ENCODE assay signal across 13 mouse cellular contexts in genomic region chr11:121047826-121048399, GRCm38 (mm10). TPM values are rescaled to one million over a fixed set of nuclear protein-coding genes. Genes with fewer than 3 reads are reported as not detected.
DNase-seq lines count a peak whose midpoint lies in the region; ATAC-seq and TF ChIP-seq lines count a peak whose summit lies in the region.
"Had no signal": no experiment of that assay in that cellular context is flagged by ENCODE, and none has a peak within 500 bp of the region (broad histone marks: within the 10 kb centered on the region; RNA-seq: fewer than 3 reads in every experiment).

No protein-coding gene starts in this region.

- H3K4me2 ChIP-seq in hindbrain, postnatal 0 days (ENCODE audit: low read depth, low read length): no peak overlapping the region
- H3K4me2 ChIP-seq: liver, embryonic 11.5 days; neural tube, embryonic 13.5 days; stomach, embryonic 15.5 days had no signal

- no peaks in the 10 kb centered on the region for H3K9me3 ChIP-seq in MEL (replicated peaks; ENCODE audit: insufficient read depth, low read length)
- H3K9me3 ChIP-seq in hindbrain, postnatal 0 days (ENCODE audit: low read length): no peaks in the 10 kb centered on the region
- H3K9me3 ChIP-seq: neural tube, embryonic 13.5 days; stomach, embryonic 15.5 days had no signal

- TF ChIP-seq EP300 in MEL (IDR thresholded peaks at IDR 0.05; ENCODE audit: low read depth in 1 of 2, low read length in 2 of 2): no peak

- WGBS in hindbrain, postnatal 0 days: 67% methylated on average over 2 of the region's 2 CpGs

- TF ChIP-seq RAD21 in MEL (IDR thresholded peaks at IDR 0.05; ENCODE audit: low read depth, low read length): peak; percentile 70

- no peaks in the 10 kb centered on the region for H3K79me2 ChIP-seq in MEL (ENCODE audit: control insufficient read depth, insufficient read depth, low read length, poor library complexity)

- no peak for TF ChIP-seq POLR2A in MEL (IDR thresholded peaks at IDR 0.05; ENCODE audit: control insufficient read depth in 1 of 2, insufficient read depth in 1 of 2, low read depth in 1 of 2, low read length in 2 of 2, poor library complexity in 1 of 2)

- peak; percentile 60 for DNase-seq in kidney, postnatal 10 days
- no peak for DNase-seq in kidney, adult 11 months
- DNase-seq in 416B (ENCODE audit: low read depth): peak; percentile 78
- peak; percentile 71 for DNase-seq in MEL (ENCODE audit: low read depth, low spot score)
- peak; percentile 67 for DNase-seq in hindbrain, postnatal 0 days (ENCODE audit: low spot score)
- no peak for DNase-seq in heart, adult 8-10 months (ENCODE audit: low spot score)
- DNase-seq in cerebellum, adult 9-10 months: no peak
- DNase-seq: adrenal gland, adult 8-10 months; heart, postnatal 14 days had no signal

- H3K36me3 ChIP-seq in MEL (ENCODE audit: control insufficient read depth in 1 of 2, insufficient read depth in 2 of 2, low read length in 2 of 2): no peaks in the 10 kb centered on the region
- H3K36me3 ChIP-seq in hindbrain, postnatal 0 days (ENCODE audit: insufficient read depth, low read length): no peaks in the 10 kb centered on the region
- H3K36me3 ChIP-seq: neural tube, embryonic 13.5 days; stomach, embryonic 15.5 days had no signal

- H3K4me3 ChIP-seq in MEL (ENCODE audit: control insufficient read depth in 1 of 2, insufficient read depth in 1 of 2, low read depth in 2 of 2, low read length in 2 of 2): no peak overlapping the region
- no peak overlapping the region for H3K4me3 ChIP-seq in hindbrain, postnatal 0 days (ENCODE audit: low read length)
- H3K4me3 ChIP-seq: neural tube, embryonic 13.5 days; stomach, embryonic 15.5 days had no signal

- peaks cover 3 to 25% of the 10 kb centered on the region in 2 experiments for H3K27me3 ChIP-seq in MEL (ENCODE audit: control insufficient read depth in 1 of 2, insufficient read depth in 2 of 2, low read length in 2 of 2)
- no peaks in the 10 kb centered on the region for H3K27me3 ChIP-seq in hindbrain, postnatal 0 days (ENCODE audit: insufficient read depth, low read length)
- H3K27me3 ChIP-seq: stomach, embryonic 15.5 days had no signal

- no peak overlapping the region for H3K27ac ChIP-seq in MEL (ENCODE audit: control insufficient read depth, low read depth, low read length)
- no peak overlapping the region for H3K27ac ChIP-seq in hindbrain, postnatal 0 days
- H3K27ac ChIP-seq: neural tube, embryonic 13.5 days; stomach, embryonic 15.5 days had no signal

- no peak for ATAC-seq in hindbrain, postnatal 0 days
- no peak for ATAC-seq in erythroblast, adult 5-6 weeks (replicated peaks; ENCODE audit: low FRiP score, poor library complexity, severe bottlenecking)

- no peaks in the 10 kb centered on the region for H3K4me1 ChIP-seq in MEL (ENCODE audit: control insufficient read depth in 1 of 2, insufficient read depth in 2 of 2, low read length in 2 of 2)
- no peaks in the 10 kb centered on the region for H3K4me1 ChIP-seq in hindbrain, postnatal 0 days (ENCODE audit: insufficient read depth, low read length)
- H3K4me1 ChIP-seq: neural tube, embryonic 13.5 days; stomach, embryonic 15.5 days had no signal

- no peak overlapping the region for H3K9ac ChIP-seq in MEL (ENCODE audit: control insufficient read depth, low read depth, low read length, poor library complexity, severe bottlenecking)
- H3K9ac ChIP-seq in hindbrain, postnatal 0 days (replicated peaks; ENCODE audit: low read length): no peak overlapping the region
- H3K9ac ChIP-seq: neural tube, embryonic 13.5 days; stomach, embryonic 15.5 days had no signal

- TF ChIP-seq CTCF in MEL (IDR thresholded peaks at IDR 0.05 in 2 of 3, conservative IDR thresholded peaks at IDR 0.05 in 1 of 3; ENCODE audit: control insufficient read depth in 1 of 3, insufficient read depth in 1 of 3, low read depth in 2 of 3, low read length in 3 of 3, poor library complexity in 1 of 3, severe bottlenecking in 1 of 3): peak; percentile 35 to 68 (median 61)
- peak; percentile 69 for TF ChIP-seq CTCF in hindbrain, postnatal 0 days (IDR thresholded peaks at IDR 0.05; ENCODE audit: low read depth)

TF ChIP-seq in MEL, 35 proteins besides CTCF, POLR2A, EP300 and RAD21:
- TF ChIP-seq POLR2AphosphoS5 (IDR thresholded peaks at IDR 0.05; ENCODE audit: borderline replicate concordance, low read depth, low read length): no peak
- TF ChIP-seq SMC3 (IDR thresholded peaks at IDR 0.05; ENCODE audit: low read depth, low read length): peak; percentile 59
- TF ChIP-seq POLR2AphosphoS2 (IDR thresholded peaks at IDR 0.05; ENCODE audit: low read length): no peak
- TF ChIP-seq USF1 (IDR thresholded peaks at IDR 0.05; ENCODE audit: low read depth, low read length): no peak
- TF ChIP-seq ZNF384 (IDR thresholded peaks at IDR 0.05; ENCODE audit: low read depth, low read length): no peak
- TF ChIP-seq GATA1 (IDR thresholded peaks at IDR 0.05; ENCODE audit: low read depth, low read length): peak; percentile 74
- TF ChIP-seq ZC3H11A (IDR thresholded peaks at IDR 0.05; ENCODE audit: low read depth, low read length): peak; percentile 50; the same call in 1 of the 2 replicates
- TF ChIP-seq MAX (IDR thresholded peaks at IDR 0.05; ENCODE audit: low read length): no peak
- TF ChIP-seq CHD2 (IDR thresholded peaks at IDR 0.05; ENCODE audit: low read length): no peak
- no peak for TF ChIP-seq NRF1 (IDR thresholded peaks at IDR 0.05; ENCODE audit: insufficient read depth, low read depth, low read length, poor library complexity, severe bottlenecking)
- no peak for TF ChIP-seq MAZ (IDR thresholded peaks at IDR 0.05; ENCODE audit: low read depth, low read length)
- no peak for TF ChIP-seq TBP (IDR thresholded peaks at IDR 0.05; ENCODE audit: low read depth, low read length)
- TF ChIP-seq RCOR1 (IDR thresholded peaks at IDR 0.05; ENCODE audit: low read depth, low read length): no peak
- no peak for TF ChIP-seq ETS1 (IDR thresholded peaks at IDR 0.05; ENCODE audit: low read depth, low read length)
- TF ChIP-seq HCFC1 (IDR thresholded peaks at IDR 0.05; ENCODE audit: low read depth, low read length): no peak

RNA-seq across cellular contexts. Expression of gene Cd7, which starts 8.7 kb away (rescaled TPM):
- total RNA-seq in MEL (2012; rRNA removed): 0.39 and 0.58 TPM in 2 replicates
- under 1 TPM in 1 of 2 experiments, not detected in 1; 0.33 TPM for polyA plus RNA-seq in MEL (2012; ENCODE audit: insufficient read depth in 1 of 2, insufficient read length in 2 of 2, low read depth in 1 of 2, low replicate concordance in 2 of 2, missing spikeins in 1 of 2)
- total RNA-seq in hindbrain, postnatal 0 days (2014; rRNA removed): not detected in 2 replicates
- polyA plus RNA-seq in hindbrain, postnatal 0 days (2015; fragmentation: Nextera tagmentation; extraction: Ambion mirVana): 0.24 TPM in 1 of 2 replicates, not detected in the other
- total RNA-seq in erythroblast, adult 5-6 weeks (2015; ENCODE audit: low replicate concordance): 5.9 TPM in 1 of 2 replicates, not detected in the other
- 4.8 TPM in 1 of 2 replicates, not detected in the other for total RNA-seq in erythroblast, adult 5-6 weeks (2017; ENCODE audit: low replicate concordance)
- total RNA-seq in heart, adult 8-10 months (2022): under 1 TPM in 2 of 4 experiments, not detected in 2; 0.37 to 0.49 TPM

RNA-seq across cellular contexts. Expression of gene Sectm1b, which starts 15.5 kb away (rescaled TPM):
- not detected in 2 replicates for total RNA-seq in MEL (2012; rRNA removed)
- polyA plus RNA-seq in MEL (2012; ENCODE audit: insufficient read depth in 1 of 2, insufficient read length in 2 of 2, low read depth in 1 of 2, low replicate concordance in 2 of 2, missing spikeins in 1 of 2): under 1 TPM in 1 of 2 experiments, not detected in 1; 0.14 TPM
- not detected in 2 replicates for total RNA-seq in hindbrain, postnatal 0 days (2014; rRNA removed)
- polyA plus RNA-seq in hindbrain, postnatal 0 days (2015; fragmentation: Nextera tagmentation; extraction: Ambion mirVana): not detected in 2 replicates
- not detected in 2 replicates for total RNA-seq in erythroblast, adult 5-6 weeks (2015; ENCODE audit: low replicate concordance)
- total RNA-seq in erythroblast, adult 5-6 weeks (2017; ENCODE audit: low replicate concordance): not detected in 2 replicates
- not detected for total RNA-seq in heart, adult 8-10 months (2022)
- total RNA-seq: adrenal gland, adult 8-10 months; heart, postnatal 14 days had no signal
- polyA plus RNA-seq: liver, embryonic 11.5 days; neural tube, embryonic 13.5 days had no signal

RNA-seq across cellular contexts. Expression of gene Sectm1a, which starts 33.1 kb away (rescaled TPM):
- 19.8 and 22.0 TPM in 2 replicates for total RNA-seq in MEL (2012; rRNA removed)
- 10 to 100 TPM in 1 of 2 experiments, not detected in 1; 22.3 TPM for polyA plus RNA-seq in MEL (2012; ENCODE audit: insufficient read depth in 1 of 2, insufficient read length in 2 of 2, low read depth in 1 of 2, low replicate concordance in 2 of 2, missing spikeins in 1 of 2)
- total RNA-seq in hindbrain, postnatal 0 days (2014; rRNA removed): not detected in 2 replicates
- polyA plus RNA-seq in hindbrain, postnatal 0 days (2015; fragmentation: Nextera tagmentation; extraction: Ambion mirVana): not detected in 2 replicates
- not detected in 2 replicates for total RNA-seq in erythroblast, adult 5-6 weeks (2015; ENCODE audit: low replicate concordance)
- not detected in 2 replicates for total RNA-seq in erythroblast, adult 5-6 weeks (2017; ENCODE audit: low replicate concordance)
- total RNA-seq in heart, adult 8-10 months (2022): not detected
- total RNA-seq: heart, postnatal 14 days had no signal
- polyA plus RNA-seq: neural tube, embryonic 13.5 days had no signal

RNA-seq across cellular contexts. Expression of gene Csnk1d, which starts 56.8 kb away (rescaled TPM):
- 81.3 and 83.2 TPM in 2 replicates for total RNA-seq in MEL (2012; rRNA removed)
- polyA plus RNA-seq in MEL (2012; ENCODE audit: insufficient read depth in 1 of 2, insufficient read length in 2 of 2, low read depth in 1 of 2, low replicate concordance in 2 of 2, missing spikeins in 1 of 2): 100 to 1,000 TPM; 121 to 329 TPM
- total RNA-seq in hindbrain, postnatal 0 days (2014; rRNA removed): 95.2 and 100 TPM in 2 replicates
- 97.7 and 102 TPM in 2 replicates for polyA plus RNA-seq in hindbrain, postnatal 0 days (2015; fragmentation: Nextera tagmentation; extraction: Ambion mirVana)
- 70.3 and 83.2 TPM in 2 replicates for total RNA-seq in erythroblast, adult 5-6 weeks (2015; ENCODE audit: low replicate concordance)
- 121 and 148 TPM in 2 replicates for total RNA-seq in erythroblast, adult 5-6 weeks (2017; ENCODE audit: low replicate concordance)
- 10 to 100 TPM; 52.1 to 61.2 (median 56.3) TPM for total RNA-seq in heart, adult 8-10 months (2022)

Comparison
In these comparisons a context has a peak if more than half of its experiments do, and no peak if none do; other contexts are left out.
1. DNase-seq: peak in kidney, postnatal 10 days (single experiment), 416B (single experiment), MEL (single experiment) and hindbrain, postnatal 0 days (single experiment); none in kidney, adult 11 months (single experiment), heart, adult 8-10 months (single experiment) and cerebellum, adult 9-10 months (single experiment).
2. RNA of gene Sectm1a, which starts 33.1 kb away (total RNA-seq): 19.8 to 22.0 TPM in MEL; not detected in heart, adult 8-10 months, not detected in hindbrain, postnatal 0 days and not detected in erythroblast, adult 5-6 weeks; every median in the first group is over 10 times any median in the second.